Mouse (Mus musculus): Measurements from ENCODE around the gene Kcnq1. TPM values are rescaled to one million over a fixed set of nuclear protein-coding genes. Genes with fewer than 3 reads are reported as not detected.

Kcnq1 gene
- polyA plus RNA-seq, 1 experiment from 2014 or later: 1.8 TPM

DNA sequence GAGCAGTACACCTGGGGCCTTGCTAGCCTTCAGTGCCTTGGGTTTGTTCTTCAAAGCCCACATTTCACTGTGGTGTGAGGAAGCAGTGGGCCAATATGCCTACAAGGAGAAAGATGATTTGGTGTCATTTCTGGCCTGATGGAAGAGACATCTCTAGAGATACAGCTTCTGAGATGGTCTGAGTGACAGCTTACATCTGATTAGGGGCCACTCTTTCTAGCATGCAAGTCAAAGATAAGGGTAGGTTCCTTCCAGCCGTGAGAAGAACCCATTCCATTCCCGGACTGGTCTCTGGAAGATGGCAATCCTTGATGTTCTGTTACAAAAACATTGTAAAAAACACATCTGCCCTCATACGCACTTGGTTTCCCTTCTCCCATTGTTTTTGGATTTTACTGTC is 63.2 kb downstream of the Kcnq1 start:
- Histone ChIP-seq H3K9me3 (no peaks in the 10 kb centered on the region), H3K9ac (no peak overlapping the region), H3K27me3 (replicated peaks) (no peaks in the 10 kb centered on the region; the same call in 1 of the 2 replicates), H3K4me1 (0 out of 2 replicates have a peak, but pooled peaks cover under 1% of the 10 kb centered on the region), H3K27ac (no peak overlapping the region), H3K4me2 (no peak overlapping the region), H3K36me3 (replicated peaks) (no peaks in the 10 kb centered on the region), H3K4me3 (no peak overlapping the region)
- 90% methylated on average over 3 of the region's 3 CpGs for WGBS
- ATAC-seq (replicated peaks): no peak

DNA sequence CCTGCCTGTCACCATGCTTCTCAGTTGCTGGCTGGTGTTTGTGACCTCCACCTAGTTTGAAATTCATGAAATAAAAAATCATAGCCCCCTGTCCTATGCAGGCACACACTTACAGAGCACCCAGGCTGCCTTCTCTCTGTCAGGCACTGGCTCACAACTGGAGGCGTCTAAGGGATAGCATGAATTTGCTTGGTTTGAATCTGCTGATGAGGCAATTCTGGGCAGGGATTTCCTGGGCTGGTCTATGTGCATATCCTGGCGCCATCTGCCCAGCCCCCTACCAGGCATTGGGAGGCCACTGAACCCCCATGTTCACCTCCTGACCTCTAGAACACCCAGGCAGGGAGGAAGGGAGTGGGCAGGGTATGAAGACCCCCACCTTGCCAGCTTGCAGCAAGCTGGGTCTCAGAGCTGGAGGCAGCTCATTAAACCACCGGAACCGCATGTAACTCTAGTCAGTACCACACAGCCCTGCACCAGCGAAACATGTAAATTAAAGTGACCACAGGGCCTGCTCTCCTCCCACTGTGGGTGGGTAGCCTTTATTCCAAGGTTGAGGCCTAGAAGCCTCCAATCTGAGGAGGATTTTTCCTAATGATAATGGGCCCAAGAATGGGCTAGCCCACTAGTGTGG is 66.9 kb downstream of the Kcnq1 start:
- no peak for ATAC-seq (replicated peaks)
- H3K27me3 ChIP-seq (replicated peaks): no peaks in the 10 kb centered on the region; the same call in 1 of the 2 replicates
- 81% methylated on average over 5 of the region's 5 CpGs for WGBS

DNA sequence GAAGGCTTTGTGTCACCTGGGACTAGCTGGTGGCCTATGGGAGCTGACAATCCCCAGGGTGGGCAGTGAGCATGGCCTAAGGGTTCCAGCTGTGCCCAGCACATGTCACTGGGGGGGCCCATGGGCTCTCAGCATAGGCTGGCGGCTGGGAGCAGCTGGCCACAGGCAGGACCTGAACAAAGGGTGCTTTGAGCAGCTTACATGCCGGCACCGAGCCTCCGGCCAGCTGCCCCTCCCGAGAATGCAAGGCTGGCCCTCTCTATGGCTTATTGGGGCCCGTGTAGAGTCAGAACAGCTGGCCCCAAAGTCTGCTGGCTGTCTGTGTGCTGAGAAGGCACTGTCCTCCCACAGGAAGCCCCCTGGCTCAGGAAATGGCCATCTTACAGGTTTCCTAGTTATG is 68.5 kb downstream of the Kcnq1 start:
- Histone ChIP-seq H3K27ac (no peak overlapping the region), H3K36me3 (replicated peaks) (no peaks in the 10 kb centered on the region), H3K4me2 (no peak overlapping the region), H3K9me3 (no peaks in the 10 kb centered on the region), H3K27me3 (replicated peaks) (no peaks in the 10 kb centered on the region; the same call in 1 of the 2 replicates), H3K4me3 (no peak overlapping the region), H3K9ac (no peak overlapping the region), H3K4me1 (peaks cover 7% of the 10 kb centered on the region)
- whole genome bisulfite sequencing: 16% methylated on average over 6 of the region's 6 CpGs
- ATAC-seq (replicated peaks): no peak

More for the DNA sequence above, 66.9 kb downstream of the Kcnq1 start:
- H3K9ac ChIP-seq: no peak overlapping the region
- peaks cover 7% of the 10 kb centered on the region for H3K4me1 ChIP-seq
- no peaks in the 10 kb centered on the region for H3K36me3 ChIP-seq (replicated peaks)
- no peaks in the 10 kb centered on the region for H3K9me3 ChIP-seq
- H3K4me3 ChIP-seq: no peak overlapping the region
- no peak overlapping the region for H3K4me2 ChIP-seq
- H3K27ac ChIP-seq: no peak overlapping the region

DNA sequence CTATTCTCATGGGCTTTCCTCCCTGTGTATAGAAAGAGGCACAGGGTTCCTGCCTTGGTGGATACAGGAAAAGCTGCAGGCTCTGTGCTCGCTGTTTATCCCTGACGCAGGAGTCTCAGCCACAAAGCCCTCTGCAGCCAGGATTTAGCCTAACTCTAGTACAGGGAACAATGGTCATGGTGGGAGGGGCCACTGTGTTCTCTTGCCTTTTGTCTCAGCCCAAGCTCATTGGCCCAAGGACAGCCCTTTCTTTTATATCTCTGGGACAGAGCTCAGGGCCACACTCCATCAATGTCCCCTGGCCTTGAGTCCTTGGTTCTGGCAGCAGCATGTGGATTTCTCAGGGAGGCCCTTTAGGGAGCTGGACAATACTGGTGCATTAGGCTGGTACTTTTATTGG is 72.7 kb downstream of the Kcnq1 start:
- Histone ChIP-seq H3K4me2 (no peak overlapping the region), H3K4me3 (no peak overlapping the region), H3K9me3 (no peaks in the 10 kb centered on the region), H3K4me1 (peaks cover 7% of the 10 kb centered on the region), H3K36me3 (replicated peaks) (no peaks in the 10 kb centered on the region), H3K27ac (no peak overlapping the region), H3K9ac (no peak overlapping the region), H3K27me3 (replicated peaks) (no peaks in the 10 kb centered on the region; the same call in 1 of the 2 replicates)
- WGBS: 15% methylated on average over 2 of the region's 2 CpGs
- no peak for ATAC-seq (replicated peaks)

DNA sequence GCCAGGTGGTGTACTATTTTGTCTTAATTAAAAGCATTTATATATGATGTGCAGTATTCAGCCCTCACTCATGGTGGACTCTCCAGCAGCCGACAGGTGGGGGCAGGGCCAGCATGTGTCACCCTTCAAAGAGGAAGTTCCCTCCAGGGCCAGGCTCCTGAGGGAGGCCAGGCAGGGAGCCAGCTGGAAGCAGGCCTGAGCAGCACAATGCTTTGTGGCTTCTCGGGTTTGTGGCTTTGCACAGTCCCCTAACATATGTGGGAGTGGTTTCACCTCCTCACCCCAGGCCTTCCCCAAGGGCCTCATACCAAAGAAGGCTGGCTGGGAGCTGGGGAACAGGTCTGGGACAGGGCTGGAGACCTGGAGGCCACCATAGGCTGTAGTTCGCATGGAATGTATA is 74.6 kb downstream of the Kcnq1 start:
- H3K9me3 ChIP-seq: no peaks in the 10 kb centered on the region
- no peaks in the 10 kb centered on the region for H3K36me3 ChIP-seq (replicated peaks)
- no peak overlapping the region for H3K4me3 ChIP-seq
- H3K27me3 ChIP-seq (replicated peaks): no peaks in the 10 kb centered on the region
- no peak; the same call in 1 of the 2 replicates for ATAC-seq (replicated peaks)
- H3K4me2 ChIP-seq: no peak overlapping the region
- 53% methylated on average over 3 of the region's 3 CpGs for WGBS
- no peaks in the 10 kb centered on the region for H3K4me1 ChIP-seq
- no peak overlapping the region for H3K9ac ChIP-seq
- no peak overlapping the region for H3K27ac ChIP-seq

DNA sequence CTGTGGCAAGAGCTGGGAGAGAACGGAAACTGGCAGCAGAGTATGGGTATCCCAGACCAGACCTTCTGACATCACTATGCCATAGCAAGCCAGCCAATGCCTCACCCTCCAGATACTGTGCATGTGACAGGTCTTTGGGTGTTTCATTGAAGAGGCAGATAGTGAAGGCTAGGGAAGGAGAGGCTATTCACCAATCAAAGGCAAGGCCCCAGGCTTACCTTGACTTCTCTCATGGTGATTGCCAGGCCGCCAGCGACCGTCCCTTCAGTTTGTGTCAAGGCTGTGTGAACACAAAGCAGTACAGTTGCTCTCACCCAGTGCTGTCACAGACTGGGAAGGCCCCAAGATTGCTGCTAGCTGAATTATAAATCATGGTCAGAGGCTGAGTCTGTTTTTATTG is 75.1 kb downstream of the Kcnq1 start:
- ATAC-seq (replicated peaks): no peak

DNA sequence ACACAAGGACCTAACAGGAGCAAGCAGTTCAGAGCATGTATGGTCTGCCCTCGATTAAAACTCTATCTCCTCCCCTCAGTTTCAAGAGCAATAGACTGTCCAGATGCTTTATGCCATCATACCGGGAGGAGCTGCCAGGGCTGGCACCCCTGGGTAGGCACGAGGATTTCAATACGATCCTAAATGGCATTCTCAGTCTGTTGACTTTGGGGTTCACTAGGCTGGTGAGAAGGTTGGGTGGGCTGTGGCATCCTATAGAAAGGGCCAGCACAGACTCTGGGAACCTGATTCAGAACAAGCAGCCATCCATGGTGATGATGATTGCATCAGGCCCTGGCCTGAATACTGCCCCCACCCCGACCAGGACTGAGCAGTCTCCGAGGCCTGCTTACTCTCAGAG is 79.3 kb downstream of the Kcnq1 start:
- H3K9ac ChIP-seq: no peak overlapping the region
- no peak for ATAC-seq (replicated peaks)
- WGBS: 84% methylated on average over 6 of the region's 6 CpGs

More for the DNA sequence above, 75.1 kb downstream of the Kcnq1 start:
- H3K27ac ChIP-seq: no peak overlapping the region
- no peaks in the 10 kb centered on the region for H3K4me1 ChIP-seq
- no peaks in the 10 kb centered on the region for H3K27me3 ChIP-seq (replicated peaks)
- H3K4me2 ChIP-seq: no peak overlapping the region
- H3K9me3 ChIP-seq: no peaks in the 10 kb centered on the region
- no peak overlapping the region for H3K4me3 ChIP-seq
- no peaks in the 10 kb centered on the region for H3K36me3 ChIP-seq (replicated peaks)
- 93% methylated on average over 4 of the region's 4 CpGs for WGBS
- H3K9ac ChIP-seq: no peak overlapping the region

DNA sequence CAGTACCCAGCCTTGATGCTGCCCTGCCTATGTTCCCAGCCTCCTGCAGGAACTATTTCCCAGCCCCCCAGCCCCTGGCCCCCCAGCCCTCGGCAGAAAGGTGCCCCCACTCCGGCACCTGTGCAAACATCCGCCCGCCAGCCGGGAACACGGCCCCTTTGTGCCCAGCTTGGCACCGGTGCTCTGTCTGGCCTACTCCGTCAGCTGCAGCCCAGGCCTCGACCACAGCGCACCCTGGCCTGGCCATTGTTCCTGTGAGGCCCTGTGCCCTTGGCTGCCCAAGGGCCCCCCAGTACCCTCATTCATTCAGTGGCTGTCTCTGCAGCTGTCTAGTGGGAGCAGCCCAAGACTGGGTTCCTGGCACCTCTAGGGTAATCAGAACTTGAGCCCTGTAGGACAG is 80.2 kb downstream of the Kcnq1 start:
- 65% methylated on average over 10 of the region's 10 CpGs for WGBS

More for the DNA sequence above, 79.3 kb downstream of the Kcnq1 start:
- no peak overlapping the region for H3K27ac ChIP-seq
- H3K4me1 ChIP-seq: no peaks in the 10 kb centered on the region
- no peaks in the 10 kb centered on the region for H3K36me3 ChIP-seq (replicated peaks)
- no peaks in the 10 kb centered on the region for H3K27me3 ChIP-seq (replicated peaks)
- no peak overlapping the region for H3K4me2 ChIP-seq
- H3K4me3 ChIP-seq: no peak overlapping the region
- no peaks in the 10 kb centered on the region for H3K9me3 ChIP-seq

DNA sequence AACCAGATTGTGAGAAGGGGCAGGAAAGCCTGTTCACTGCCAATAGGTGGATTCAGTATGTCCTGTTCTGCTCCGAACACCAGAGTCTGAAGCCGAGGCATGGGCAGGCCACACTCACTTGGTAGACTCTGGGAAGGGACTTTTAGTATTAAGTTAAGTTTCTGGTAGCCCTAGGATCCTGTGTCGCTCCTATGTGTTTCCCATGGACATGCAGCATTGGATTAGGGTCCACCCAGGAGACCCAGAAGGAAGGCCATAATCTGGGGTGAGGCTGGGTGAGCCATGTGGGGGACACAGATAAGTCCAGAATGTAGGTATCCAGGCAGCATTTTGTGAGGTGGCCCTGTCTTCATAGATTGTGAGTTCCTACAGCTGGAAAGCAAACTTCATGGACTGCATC is 81.0 kb downstream of the Kcnq1 start:
- Histone ChIP-seq H3K4me2 (no peak overlapping the region), H3K4me1 (no peaks in the 10 kb centered on the region), H3K9ac (no peak overlapping the region), H3K27me3 (replicated peaks) (no peaks in the 10 kb centered on the region), H3K9me3 (no peaks in the 10 kb centered on the region), H3K4me3 (no peak overlapping the region), H3K36me3 (replicated peaks) (no peaks in the 10 kb centered on the region), H3K27ac (no peak overlapping the region)
- WGBS: 90% methylated on average over 3 of the region's 3 CpGs
- no peak for ATAC-seq (replicated peaks)

More for the DNA sequence above, 80.2 kb downstream of the Kcnq1 start:
- no peak for ATAC-seq (replicated peaks)
- Histone ChIP-seq H3K9me3 (no peaks in the 10 kb centered on the region), H3K4me3 (no peak overlapping the region), H3K4me2 (no peak overlapping the region), H3K27ac (no peak overlapping the region), H3K27me3 (replicated peaks) (no peaks in the 10 kb centered on the region), H3K4me1 (no peaks in the 10 kb centered on the region), H3K9ac (no peak overlapping the region), H3K36me3 (replicated peaks) (no peaks in the 10 kb centered on the region)

DNA sequence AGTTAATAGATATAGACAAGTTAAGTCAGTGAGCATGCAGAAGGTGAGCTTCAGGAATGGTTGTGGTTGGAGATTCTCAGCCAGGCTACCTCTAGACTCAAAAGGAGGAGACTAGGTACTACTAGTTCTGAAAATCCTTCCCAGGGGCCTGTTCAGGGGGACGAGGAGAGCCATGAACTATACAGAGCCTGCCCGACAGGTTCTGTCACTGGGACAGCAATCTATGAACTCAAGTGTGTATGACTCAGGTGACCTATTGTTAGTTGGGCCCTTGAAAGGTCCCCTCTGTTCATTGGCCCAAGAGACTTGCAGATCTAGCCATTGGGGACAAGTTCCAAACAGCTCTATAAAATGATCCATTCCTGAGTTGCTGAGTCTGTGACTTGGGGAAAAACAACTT is 82.4 kb downstream of the Kcnq1 start:
- Histone ChIP-seq H3K4me1 (no peaks in the 10 kb centered on the region), H3K9ac (no peak overlapping the region), H3K4me3 (no peak overlapping the region), H3K4me2 (no peak overlapping the region), H3K27me3 (replicated peaks) (no peaks in the 10 kb centered on the region), H3K36me3 (replicated peaks) (no peaks in the 10 kb centered on the region), H3K9me3 (no peaks in the 10 kb centered on the region), H3K27ac (no peak overlapping the region)
- no peak for ATAC-seq (replicated peaks)
- WGBS: 88% methylated on average over 2 of the region's 2 CpGs

DNA sequence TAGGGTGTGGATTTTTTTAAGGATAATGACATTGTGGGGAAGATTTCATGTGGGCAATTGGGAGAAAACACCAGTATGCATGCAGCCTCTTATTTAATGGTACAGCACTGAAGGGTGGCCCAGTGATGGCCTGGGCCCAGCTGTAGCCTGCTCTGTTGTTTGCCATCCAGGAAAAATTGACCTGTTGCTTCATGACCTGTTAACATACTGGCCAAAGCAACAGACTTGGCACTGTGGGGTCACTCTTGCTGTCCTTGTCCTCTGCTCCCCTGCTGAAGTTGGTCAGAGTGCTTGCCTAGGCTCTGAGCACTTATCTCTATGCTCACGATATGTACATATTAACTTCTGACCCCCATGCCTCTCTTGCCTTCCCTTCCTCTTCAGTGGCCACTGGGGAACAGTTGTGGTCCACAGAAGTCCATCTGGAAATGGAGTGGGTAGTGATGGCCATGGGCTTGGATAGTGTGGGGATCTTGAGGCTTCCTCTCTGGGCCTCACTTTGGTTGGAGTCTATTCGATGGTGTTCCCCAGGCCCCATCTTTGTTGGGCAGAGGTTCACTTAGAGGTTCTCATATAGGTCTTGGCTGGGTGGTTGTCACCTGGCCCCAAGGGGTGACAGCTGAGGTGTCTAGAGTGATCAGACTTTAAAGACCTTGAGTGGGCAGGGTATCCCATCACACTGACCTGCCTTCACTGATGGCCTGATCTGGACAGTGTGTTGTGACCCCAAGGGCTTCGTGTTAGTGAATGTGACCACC is 84.0 kb downstream of the Kcnq1 start:
- Histone ChIP-seq H3K4me2 (no peak overlapping the region), H3K27me3 (replicated peaks) (no peaks in the 10 kb centered on the region), H3K4me3 (no peak overlapping the region), H3K27ac (no peak overlapping the region), H3K36me3 (replicated peaks) (no peaks in the 10 kb centered on the region), H3K9me3 (no peaks in the 10 kb centered on the region), H3K9ac (no peak overlapping the region), H3K4me1 (no peaks in the 10 kb centered on the region)
- WGBS: 90% methylated on average over 3 of the region's 3 CpGs
- no peak for ATAC-seq (replicated peaks)

DNA sequence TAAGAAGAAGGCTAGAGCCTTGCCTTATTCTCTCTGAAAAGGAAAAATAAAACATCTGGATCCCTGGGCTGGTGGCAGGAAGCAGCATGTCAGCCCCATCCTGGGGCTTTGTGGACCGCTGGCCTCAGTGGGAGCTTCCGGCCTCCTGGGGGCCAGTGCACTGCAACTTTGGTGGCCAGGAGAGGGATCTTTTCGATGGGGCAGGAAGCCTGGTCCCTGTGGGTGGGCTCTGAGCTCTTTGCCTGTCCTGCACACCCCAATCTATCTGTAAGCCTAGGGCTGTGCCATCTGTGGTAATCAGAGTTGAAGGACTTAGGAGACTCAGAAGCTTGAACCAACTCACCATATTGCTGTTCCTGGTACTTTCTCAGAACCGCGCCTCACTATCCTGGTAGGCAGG is 84.7 kb downstream of the Kcnq1 start:
- Histone ChIP-seq H3K9ac (no peak overlapping the region), H3K27me3 (replicated peaks) (no peaks in the 10 kb centered on the region), H3K9me3 (no peaks in the 10 kb centered on the region), H3K27ac (no peak overlapping the region), H3K4me2 (no peak overlapping the region), H3K4me1 (no peaks in the 10 kb centered on the region), H3K4me3 (no peak overlapping the region), H3K36me3 (replicated peaks) (no peaks in the 10 kb centered on the region)
- no peak for ATAC-seq (replicated peaks)
- 82% methylated on average over 5 of the region's 5 CpGs for whole genome bisulfite sequencing

DNA sequence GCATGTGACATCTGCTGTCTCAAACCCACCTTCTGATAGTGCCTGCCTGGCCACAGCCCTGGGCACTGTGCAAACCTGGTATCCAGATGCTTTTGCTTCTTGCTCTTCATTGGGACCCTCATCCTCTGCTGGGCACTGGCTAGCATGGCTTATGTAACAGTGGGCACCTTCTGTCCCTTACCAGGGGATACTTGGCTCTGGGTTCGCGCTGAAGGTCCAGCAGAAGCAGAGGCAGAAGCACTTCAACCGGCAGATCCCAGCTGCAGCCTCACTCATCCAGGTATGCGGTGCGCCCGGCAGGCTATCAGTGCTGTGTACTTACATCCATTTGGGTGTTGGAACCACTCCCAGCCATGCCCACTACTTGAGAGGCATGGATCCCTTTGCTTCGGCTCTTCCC is 86.2 kb downstream of the Kcnq1 start:
- Histone ChIP-seq H3K27ac (no peak overlapping the region), H3K4me1 (no peaks in the 10 kb centered on the region), H3K36me3 (replicated peaks) (no peaks in the 10 kb centered on the region), H3K4me3 (no peak overlapping the region), H3K9ac (no peak overlapping the region), H3K4me2 (no peak overlapping the region), H3K9me3 (no peaks in the 10 kb centered on the region), H3K27me3 (replicated peaks) (no peaks in the 10 kb centered on the region)
- ATAC-seq (replicated peaks): no peak
- 90% methylated on average over 7 of the region's 7 CpGs for WGBS
